Mouse (Mus musculus): ENCODE data around the gene Rasgrf2. TPM values are rescaled to one million over a fixed set of nuclear protein-coding genes. Genes with fewer than 3 reads are reported as not detected.

The Rasgrf2 gene
- polyA plus RNA-seq, 1 experiment from 2014 or later = not detected

DNA sequence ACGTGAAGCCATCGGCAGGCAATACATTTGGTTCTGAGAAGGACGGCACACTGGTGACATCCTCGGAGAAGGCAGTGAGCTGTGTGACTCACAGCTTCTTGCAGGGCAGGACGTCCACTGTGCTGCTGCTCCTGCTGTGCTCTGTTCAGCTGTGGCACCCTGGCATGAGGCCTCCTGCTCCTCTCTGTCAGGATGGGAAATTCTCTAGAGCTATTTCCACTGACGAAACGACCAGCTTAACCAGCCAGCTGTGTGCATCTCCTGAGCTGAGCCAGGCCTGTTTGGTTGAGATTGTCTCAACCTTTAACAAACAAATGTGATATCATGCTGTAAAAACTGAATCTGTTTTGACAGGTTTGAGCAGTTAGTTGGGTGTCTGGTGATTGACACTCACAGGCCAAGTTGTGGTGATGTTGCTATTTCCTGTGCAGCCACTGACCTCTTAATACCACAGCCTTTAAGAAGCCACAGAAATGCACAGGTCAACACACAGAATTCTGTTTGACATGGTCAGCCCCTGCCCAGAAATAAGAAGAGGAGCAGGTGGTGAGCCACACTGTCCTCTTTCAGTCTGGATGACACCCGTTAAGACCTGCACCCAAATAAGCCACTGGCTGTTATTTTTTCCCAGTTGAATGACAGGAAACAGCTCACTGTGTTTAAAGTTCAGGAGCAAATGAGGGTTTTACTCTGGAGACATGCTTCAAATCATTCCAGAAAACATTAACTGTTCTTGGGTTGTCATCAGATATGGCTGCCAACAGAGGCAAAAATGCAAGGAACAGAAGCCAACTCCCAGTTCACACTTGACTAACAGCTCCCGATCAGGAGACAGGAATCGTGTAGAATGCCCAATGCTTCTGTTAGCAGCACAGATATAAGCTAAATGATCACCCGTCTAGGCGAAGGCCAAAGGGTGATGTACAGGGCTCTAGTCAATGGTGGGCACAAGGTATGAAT, 36.0 kb downstream of the Rasgrf2 start:
- TF ChIP-seq CTCF (IDR thresholded peaks at IDR 0.05; ENCODE audit: low read depth) = no peak
- H3K36me3 ChIP-seq (ENCODE audit: insufficient read depth) = no peaks in the 10 kb centered on the region
- H3K27ac ChIP-seq (ENCODE audit: low read depth) = no peak overlapping the region
- 48% methylated on average over 12 of the region's 12 CpGs for WGBS
- peak; percentile 41; the same call in 1 of the 2 replicates for ATAC-seq (ENCODE audit: insufficient read depth)
- H3K27me3 ChIP-seq (ENCODE audit: insufficient read depth, low read length) = no peaks in the 10 kb centered on the region
- no peaks in the 10 kb centered on the region for H3K4me1 ChIP-seq (ENCODE audit: insufficient read depth)
- no peak overlapping the region for H3K4me3 ChIP-seq (ENCODE audit: low read depth, low read length)
- no peak overlapping the region for H3K4me2 ChIP-seq
- H3K9me3 ChIP-seq (ENCODE audit: low read depth, low read length) = no peaks in the 10 kb centered on the region
- H3K9ac ChIP-seq = no peak overlapping the region
- no peak for DNase-seq

DNA sequence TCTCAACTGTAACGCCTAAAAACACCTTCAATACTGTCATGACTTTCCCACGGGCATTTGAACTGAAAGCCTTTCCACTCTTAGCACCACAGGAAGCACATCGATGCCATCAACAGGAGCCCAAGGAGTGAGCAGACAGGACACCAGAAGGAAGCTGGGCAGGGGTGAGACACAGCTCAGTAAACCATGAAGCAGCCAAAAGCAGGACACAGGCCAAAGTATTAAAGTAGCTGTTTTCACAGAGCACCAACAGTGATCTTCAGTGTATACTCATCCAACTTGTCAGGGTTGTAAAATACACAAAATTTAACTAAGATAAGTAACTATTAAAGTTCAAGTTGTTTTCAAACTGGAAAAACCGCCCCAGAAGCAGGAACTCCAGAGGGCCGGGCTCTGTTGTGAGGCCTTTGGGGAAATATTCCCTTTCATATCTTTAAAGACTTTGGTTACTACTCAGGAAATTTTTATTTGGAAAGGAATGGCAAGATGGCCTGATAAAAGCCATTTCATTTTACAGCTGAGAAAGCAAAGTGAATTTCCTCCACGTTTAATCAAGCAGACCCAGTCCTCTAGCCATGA, 37.7 kb downstream of the Rasgrf2 start:
- no peaks in the 10 kb centered on the region for H3K4me1 ChIP-seq (ENCODE audit: insufficient read depth)
- no peaks in the 10 kb centered on the region for H3K27me3 ChIP-seq (ENCODE audit: insufficient read depth, low read length)
- H3K4me3 ChIP-seq (ENCODE audit: low read depth, low read length) = no peak overlapping the region
- H3K9me3 ChIP-seq (ENCODE audit: low read depth, low read length) = no peaks in the 10 kb centered on the region
- TF ChIP-seq CTCF (IDR thresholded peaks at IDR 0.05; ENCODE audit: low read depth) = no peak
- ATAC-seq (ENCODE audit: insufficient read depth) (no peak), DNase-seq (no peak)
- WGBS = 79% methylated on average over 6 of the region's 6 CpGs
- H3K36me3 ChIP-seq (ENCODE audit: insufficient read depth) = no peaks in the 10 kb centered on the region
- no peak overlapping the region for H3K27ac ChIP-seq (ENCODE audit: low read depth)
- H3K9ac ChIP-seq = no peak overlapping the region
- H3K4me2 ChIP-seq = no peak overlapping the region

GRCm38 (mm10) chr13:92073111-92073510, 58.3 kb downstream of the Rasgrf2 start:
- no peaks in the 10 kb centered on the region for H3K36me3 ChIP-seq (ENCODE audit: insufficient read depth)
- DNase-seq (peak; percentile 65), ATAC-seq (ENCODE audit: insufficient read depth) (peak; percentile 74; the same call in 1 of the 2 replicates)
- H3K4me1 ChIP-seq (ENCODE audit: insufficient read depth) = no peaks in the 10 kb centered on the region
- WGBS = 24% methylated on average over 1 of the region's 1 CpGs
- peak overlapping the region; percentile 2; the same call in 1 of the 2 replicates for H3K27ac ChIP-seq (ENCODE audit: low read depth)
- H3K4me2 ChIP-seq = no peak overlapping the region
- no peak overlapping the region for H3K9ac ChIP-seq
- no peaks in the 10 kb centered on the region for H3K27me3 ChIP-seq (ENCODE audit: insufficient read depth, low read length)
- H3K4me3 ChIP-seq (ENCODE audit: low read depth, low read length) = no peak overlapping the region
- TF ChIP-seq CTCF (IDR thresholded peaks at IDR 0.05; ENCODE audit: low read depth) = no peak
- no peaks in the 10 kb centered on the region for H3K9me3 ChIP-seq (ENCODE audit: low read depth, low read length)

GRCm38 (mm10) chr13:92068651-92069050, 62.8 kb downstream of the Rasgrf2 start:
- no peaks in the 10 kb centered on the region for H3K27me3 ChIP-seq (ENCODE audit: insufficient read depth, low read length)
- H3K36me3 ChIP-seq (ENCODE audit: insufficient read depth) = no peaks in the 10 kb centered on the region
- no peak overlapping the region for H3K27ac ChIP-seq (ENCODE audit: low read depth)
- H3K9me3 ChIP-seq (ENCODE audit: low read depth, low read length) = no peaks in the 10 kb centered on the region
- H3K4me2 ChIP-seq = no peak overlapping the region
- TF ChIP-seq CTCF (IDR thresholded peaks at IDR 0.05; ENCODE audit: low read depth) = no peak
- no peak for ATAC-seq (ENCODE audit: insufficient read depth)
- DNase-seq = no peak
- H3K4me3 ChIP-seq (ENCODE audit: low read depth, low read length) = no peak overlapping the region
- H3K4me1 ChIP-seq (ENCODE audit: insufficient read depth) = no peaks in the 10 kb centered on the region
- no peak overlapping the region for H3K9ac ChIP-seq

DNA sequence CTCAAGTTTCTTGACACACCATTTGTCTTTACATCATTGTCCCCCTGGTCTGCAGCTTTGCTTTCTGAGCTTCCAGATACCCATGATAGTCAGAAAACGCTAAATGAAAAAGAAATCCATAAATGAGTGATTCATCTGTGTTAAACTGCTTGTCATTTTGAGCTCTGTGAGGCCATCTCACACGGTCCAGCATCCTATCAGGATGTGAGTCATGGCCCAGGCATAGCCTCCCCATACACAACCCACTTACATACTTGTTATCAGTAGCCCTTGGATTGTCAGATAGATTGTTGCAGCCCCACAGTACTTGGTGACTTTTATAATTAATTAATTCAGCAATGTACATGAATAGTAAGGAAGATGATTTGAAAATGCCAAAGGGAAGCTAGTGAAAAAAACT, 63.6 kb downstream of the Rasgrf2 start:
- DNase-seq (no peak), ATAC-seq (ENCODE audit: insufficient read depth) (no peak)
- no peak overlapping the region for H3K4me2 ChIP-seq
- H3K9ac ChIP-seq = no peak overlapping the region
- H3K4me1 ChIP-seq (ENCODE audit: insufficient read depth) = no peaks in the 10 kb centered on the region
- WGBS = 62% methylated on average over 2 of the region's 2 CpGs
- H3K36me3 ChIP-seq (ENCODE audit: insufficient read depth) = no peaks in the 10 kb centered on the region
- no peak for TF ChIP-seq CTCF (IDR thresholded peaks at IDR 0.05; ENCODE audit: low read depth)
- no peak overlapping the region for H3K27ac ChIP-seq (ENCODE audit: low read depth)
- no peak overlapping the region for H3K4me3 ChIP-seq (ENCODE audit: low read depth, low read length)
- no peaks in the 10 kb centered on the region for H3K27me3 ChIP-seq (ENCODE audit: insufficient read depth, low read length)
- no peaks in the 10 kb centered on the region for H3K9me3 ChIP-seq (ENCODE audit: low read depth, low read length)

- Histone ChIP-seq H3K4me3 (ENCODE audit: low read depth, low read length) (no peak overlapping the region), H3K9me3 (ENCODE audit: low read depth, low read length) (no peaks in the 10 kb centered on the region), H3K27me3 (ENCODE audit: insufficient read depth, low read length) (no peaks in the 10 kb centered on the region), H3K36me3 (ENCODE audit: insufficient read depth) (no peaks in the 10 kb centered on the region), H3K4me1 (ENCODE audit: insufficient read depth) (no peaks in the 10 kb centered on the region), H3K4me2 (no peak overlapping the region), H3K9ac (no peak overlapping the region), H3K27ac (ENCODE audit: low read depth) (no peak overlapping the region)
- DNase-seq (no peak), ATAC-seq (ENCODE audit: insufficient read depth) (no peak)
- WGBS = 94% methylated on average over 12 of the region's 12 CpGs
- TF ChIP-seq CTCF (IDR thresholded peaks at IDR 0.05; ENCODE audit: low read depth) = no peak
Measured at GRCm38 (mm10) chr13:92053748-92054147, 77.7 kb downstream of the Rasgrf2 start.

- TF ChIP-seq CTCF (IDR thresholded peaks at IDR 0.05; ENCODE audit: low read depth) = no peak
- Histone ChIP-seq H3K27ac (ENCODE audit: low read depth) (no peak overlapping the region), H3K36me3 (ENCODE audit: insufficient read depth) (no peaks in the 10 kb centered on the region), H3K9me3 (ENCODE audit: low read depth, low read length) (no peaks in the 10 kb centered on the region), H3K9ac (no peak overlapping the region), H3K4me2 (no peak overlapping the region), H3K4me1 (ENCODE audit: insufficient read depth) (no peaks in the 10 kb centered on the region), H3K4me3 (ENCODE audit: low read depth, low read length) (no peak overlapping the region), H3K27me3 (ENCODE audit: insufficient read depth, low read length) (no peaks in the 10 kb centered on the region)
- ATAC-seq (ENCODE audit: insufficient read depth) (no peak; the same call in 1 of the 2 replicates), DNase-seq (peak; percentile 15)
- 79% methylated on average over 3 of the region's 3 CpGs for WGBS
Measured at GRCm38 (mm10) chr13:92053001-92053400, 78.5 kb downstream of the Rasgrf2 start.
